Comparison of ENCODE assay signal across 9 mouse cellular contexts in genomic region chr1:39868825-39869571, GRCm38 (mm10). TPM values are rescaled to one million over a fixed set of nuclear protein-coding genes. Genes with fewer than 3 reads are reported as not detected.
A peak's percentile ranks its signal among the peaks of the same experiment; 100 is the strongest.
DNase-seq lines count a peak whose midpoint lies in the region; ATAC-seq and TF ChIP-seq lines count a peak whose summit lies in the region.
"Had no signal": no experiment of that assay in that cellular context is flagged by ENCODE, and none has a peak within 500 bp of the region (broad histone marks: within the 10 kb centered on the region; RNA-seq: fewer than 3 reads in every experiment).

No protein-coding gene starts in this region.

- DNase-seq in kidney, adult 2 months = peak; percentile 40
- no peak for DNase-seq in kidney, adult 8-10 months
- DNase-seq in embryonic facial prominence, embryonic 11.5 days (ENCODE audit: low spot score) = peak; percentile 40
- peak; percentile 47 to 60 for DNase-seq in heart, postnatal 36 days
- no peak for DNase-seq in midbrain, embryonic 14.5 days

- H3K9me3 ChIP-seq in embryonic facial prominence, embryonic 11.5 days (replicated peaks; ENCODE audit: control insufficient read depth, low read length) = no peaks in the 10 kb centered on the region
- H3K9me3 ChIP-seq in liver, embryonic 16.5 days (replicated peaks; ENCODE audit: control insufficient read depth, low read length) = no peaks in the 10 kb centered on the region
- no peaks in the 10 kb centered on the region for H3K9me3 ChIP-seq in midbrain, embryonic 14.5 days (ENCODE audit: control insufficient read depth, low read length)
- H3K9me3 ChIP-seq: midbrain, embryonic 15.5 days had no signal

- 0 out of 2 replicates have a peak overlapping the region, but pooled peaks have one; percentile 4 for H3K4me2 ChIP-seq in embryonic facial prominence, embryonic 11.5 days (ENCODE audit: low read depth, low read length)
- H3K4me2 ChIP-seq in liver, embryonic 16.5 days (ENCODE audit: low read depth, low read length) = no peak overlapping the region
- H3K4me2 ChIP-seq in midbrain, embryonic 14.5 days (ENCODE audit: low read length) = no peak overlapping the region
- H3K4me2 ChIP-seq: midbrain, embryonic 15.5 days had no signal

- no peak for TF ChIP-seq CTCF in kidney, adult 2 months (conservative IDR thresholded peaks at IDR 0.05; ENCODE audit: insufficient read depth, insufficient read length, low read depth, low read length)

- no peak overlapping the region for H3K9ac ChIP-seq in embryonic facial prominence, embryonic 11.5 days (replicated peaks; ENCODE audit: low read length)
- no peak overlapping the region for H3K9ac ChIP-seq in liver, embryonic 16.5 days (ENCODE audit: low read depth, low read length)
- H3K9ac ChIP-seq in midbrain, embryonic 14.5 days (replicated peaks; ENCODE audit: low read length) = no peak overlapping the region
- H3K9ac ChIP-seq: midbrain, embryonic 15.5 days had no signal

- H3K27ac ChIP-seq in kidney, adult 2 months (ENCODE audit: insufficient read depth, low read depth, low read length) = no peak overlapping the region
- no peak overlapping the region for H3K27ac ChIP-seq in embryonic facial prominence, embryonic 11.5 days (replicated peaks; ENCODE audit: low read depth, low read length)
- peak overlapping the region; percentile 86 for H3K27ac ChIP-seq in liver, embryonic 16.5 days (ENCODE audit: low read length)
- H3K27ac ChIP-seq in midbrain, embryonic 14.5 days (replicated peaks; ENCODE audit: low read depth, low read length) = no peak overlapping the region
- H3K27ac ChIP-seq: midbrain, embryonic 15.5 days had no signal

- WGBS in kidney, adult 2 months = 47% methylated on average over 10 of the region's 10 CpGs
- WGBS in embryonic facial prominence, embryonic 11.5 days = 51% methylated on average over 10 of the region's 10 CpGs
- WGBS in liver, embryonic 16.5 days (ENCODE audit: insufficient replicate concordance) = 52% methylated on average over 10 of the region's 10 CpGs
- WGBS in midbrain, embryonic 14.5 days = 69% methylated on average over 10 of the region's 10 CpGs

- no peaks in the 10 kb centered on the region for H3K36me3 ChIP-seq in kidney, adult 2 months (ENCODE audit: control insufficient read depth, insufficient read depth, low read length)
- H3K36me3 ChIP-seq in embryonic facial prominence, embryonic 11.5 days (replicated peaks; ENCODE audit: control insufficient read depth, insufficient read depth, low read depth, low read length) = no peaks in the 10 kb centered on the region
- H3K36me3 ChIP-seq in liver, embryonic 16.5 days (ENCODE audit: control insufficient read depth, insufficient read depth) = no peaks in the 10 kb centered on the region
- H3K36me3 ChIP-seq in midbrain, embryonic 14.5 days (ENCODE audit: control insufficient read depth, insufficient read depth, low read length) = no peaks in the 10 kb centered on the region
- H3K36me3 ChIP-seq: midbrain, embryonic 15.5 days had no signal

- no peaks in the 10 kb centered on the region for H3K4me1 ChIP-seq in kidney, adult 2 months (ENCODE audit: control insufficient read depth, insufficient read depth, low read length)
- H3K4me1 ChIP-seq in embryonic facial prominence, embryonic 11.5 days (ENCODE audit: control insufficient read depth, insufficient read depth, low read length) = peaks cover 8% of the 10 kb centered on the region
- peaks cover 18% of the 10 kb centered on the region for H3K4me1 ChIP-seq in liver, embryonic 16.5 days (ENCODE audit: control insufficient read depth, low read depth, low read length)
- 0 out of 2 replicates have a peak, but pooled peaks cover 10% of the 10 kb centered on the region for H3K4me1 ChIP-seq in midbrain, embryonic 14.5 days (ENCODE audit: control insufficient read depth, insufficient read depth, low read length)

- intact Hi-C loops in heart, postnatal 36 days (cut with DNase I) = loop anchor here (1.0 to 2.0 kb wide), 5 partner anchors 32 to 182 kb away; partner anchors contain the start of gene Map4k4

- no peak overlapping the region for H3K4me3 ChIP-seq in kidney, adult 2 months (ENCODE audit: insufficient read depth, low read depth, low read length)
- no peak overlapping the region for H3K4me3 ChIP-seq in embryonic facial prominence, embryonic 11.5 days (ENCODE audit: low read depth, low read length)
- no peak overlapping the region for H3K4me3 ChIP-seq in liver, embryonic 16.5 days (ENCODE audit: low read depth, low read length)
- H3K4me3 ChIP-seq in midbrain, embryonic 14.5 days (replicated peaks; ENCODE audit: low read depth, low read length) = no peak overlapping the region
- H3K4me3 ChIP-seq: midbrain, embryonic 15.5 days had no signal

- no peaks in the 10 kb centered on the region for H3K27me3 ChIP-seq in kidney, adult 2 months (replicated peaks; ENCODE audit: control insufficient read depth, insufficient read depth, low read length)
- H3K27me3 ChIP-seq in embryonic facial prominence, embryonic 11.5 days (ENCODE audit: control insufficient read depth, insufficient read depth, low read length) = no peaks in the 10 kb centered on the region
- H3K27me3 ChIP-seq in liver, embryonic 16.5 days (ENCODE audit: control insufficient read depth, insufficient read depth, low read depth, low read length) = no peaks in the 10 kb centered on the region
- no peaks in the 10 kb centered on the region for H3K27me3 ChIP-seq in midbrain, embryonic 14.5 days (ENCODE audit: control insufficient read depth, insufficient read depth, low read length)
- H3K27me3 ChIP-seq: midbrain, embryonic 15.5 days had no signal

- 0 out of 2 replicates have a peak, but pooled peaks have one; percentile 44 for ATAC-seq in embryonic facial prominence, embryonic 11.5 days (replicated peaks; ENCODE audit: insufficient number of reproducible peaks, low FRiP score, low TSS enrichment, low read depth)
- ATAC-seq in liver, embryonic 16.5 days (ENCODE audit: low read depth) = peak; percentile 69
- no peak for ATAC-seq in erythroblast, adult 5-6 weeks (replicated peaks; ENCODE audit: low FRiP score, poor library complexity, severe bottlenecking)
- no peak for ATAC-seq in midbrain, embryonic 14.5 days (ENCODE audit: low FRiP score, low TSS enrichment)
- ATAC-seq in monocyte, adult 5-6 weeks (replicated peaks; ENCODE audit: insufficient number of reproducible peaks, low FRiP score, low TSS enrichment, poor library complexity, severe bottlenecking) = no peak
- ATAC-seq: midbrain, embryonic 15.5 days had no signal

- TF ChIP-seq POLR2A in kidney, adult 2 months (IDR thresholded peaks at IDR 0.05; ENCODE audit: low read depth, low read length) = no peak

RNA-seq across cellular contexts. Expression of gene Map4k4, which starts 31.7 kb away (rescaled TPM):
- 28.3 and 29.2 TPM in 2 replicates for polyA plus RNA-seq in kidney, adult 2 months (2012; rRNA removed)
- polyA plus RNA-seq in embryonic facial prominence, embryonic 11.5 days (2014; fragmentation: Nextera tagmentation; extraction: Ambion mirVana) = 27.7 and 28.5 TPM in 2 replicates
- total RNA-seq in heart, postnatal 36 days (2021) = 100 to 1,000 TPM; 158 to 163 TPM
- polyA plus RNA-seq in liver, embryonic 16.5 days (2015; fragmentation: Nextera tagmentation; extraction: Ambion mirVana) = 2.2 TPM in 2 replicates
- 2.3 and 15.2 TPM in 2 replicates for total RNA-seq in erythroblast, adult 5-6 weeks (2015; ENCODE audit: low replicate concordance)
- 14.6 and 19.3 TPM in 2 replicates for total RNA-seq in erythroblast, adult 5-6 weeks (2017; ENCODE audit: low replicate concordance)
- polyA plus RNA-seq in midbrain, embryonic 14.5 days (2014; fragmentation: Nextera tagmentation; extraction: Ambion mirVana) = 48.9 and 56.7 TPM in 2 replicates
- total RNA-seq in monocyte, adult 5-6 weeks (2017) = 327 to 401 TPM (median 363 TPM) in 3 replicates

Comparison
In these comparisons a context has a peak if more than half of its experiments do, and no peak if none do; other contexts are left out.
1. DNase-seq: peak in kidney, adult 2 months (single experiment), embryonic facial prominence, embryonic 11.5 days (single experiment) and heart, postnatal 36 days (2 of 2); none in kidney, adult 8-10 months (0 of 2) and midbrain, embryonic 14.5 days (single experiment).
2. ATAC-seq: peak in embryonic facial prominence, embryonic 11.5 days (single experiment) and liver, embryonic 16.5 days (single experiment); none in erythroblast, adult 5-6 weeks (single experiment), midbrain, embryonic 14.5 days (single experiment) and monocyte, adult 5-6 weeks (single experiment).